Mouse (Mus musculus) frontal cortex, postnatal 36 days (tissue): ENCODE measurements at regions not wholly inside any gene's neighbourhood (a gene's known extent, or its start where the extent isn't known, plus 50 kb on each side); places are given as distances from the start of the nearest gene placed in this dataset.
"Not testable (repeated sequence)": the region's sequence is repeated elsewhere in the genome, so short reads cannot be mapped to it uniquely, and the experiment has no call there.

Source experiments
- DNase-seq, 2 experiments: peaks; one replicate each; pipeline ENCODE4 v3.0.0; 2022; ENCODE audit warnings: low spot score in 2 of 2

GRCm38 (mm10) chr15:15082577-15083128 lies 1645.9 kb upstream of the Cdh9 start:
- DNase-seq = no peak

- DNase-seq = not testable (repeated sequence)
Measured at GRCm38 (mm10) chr15:15088696-15089095, 1639.9 kb upstream of the Cdh9 start.

- DNase-seq = not testable (repeated sequence)
Measured at GRCm38 (mm10) chr15:15089783-15090182, 1638.8 kb upstream of the Cdh9 start.

GRCm38 (mm10) chr15:15091531-15092290 lies 1636.8 kb upstream of the Cdh9 start:
- no peak for DNase-seq

GRCm38 (mm10) chr15:15097391-15097790 lies 1631.2 kb upstream of the Cdh9 start:
- DNase-seq = no peak

- DNase-seq = no peak
Measured at GRCm38 (mm10) chr15:15102185-15102584, 1626.4 kb upstream of the Cdh9 start.

GRCm38 (mm10) chr15:15120109-15120508 lies 1608.4 kb upstream of the Cdh9 start:
- DNase-seq = no peak

- DNase-seq = no peak
Measured at GRCm38 (mm10) chr15:15148791-15149190, 1579.8 kb upstream of the Cdh9 start.

- DNase-seq = no peak
Measured at GRCm38 (mm10) chr15:15155422-15155821, 1573.1 kb upstream of the Cdh9 start.

GRCm38 (mm10) chr15:15170387-15170786 lies 1558.2 kb upstream of the Cdh9 start:
- DNase-seq = no peak

GRCm38 (mm10) chr15:15220296-15220695 lies 1508.3 kb upstream of the Cdh9 start:
- DNase-seq = no peak

GRCm38 (mm10) chr15:15229926-15230325 lies 1498.6 kb upstream of the Cdh9 start:
- no peak for DNase-seq

- DNase-seq = peak in 1 of 2 experiments; percentile 8
Measured at GRCm38 (mm10) chr15:15238309-15238708, 1490.2 kb upstream of the Cdh9 start.
